Mouse (Mus musculus) kidney, adult 2 months (tissue): ENCODE results near the gene Tubb2b. TPM values are rescaled to one million over a fixed set of nuclear protein-coding genes. Genes with fewer than 3 reads are reported as not detected.
A peak's percentile ranks its signal among the peaks of the same experiment; 100 is the strongest.

Experiments used
- DNase-seq: peaks from one replicate; pipeline ENCODE4 v3.0.0; 2021
- H3K27ac ChIP-seq: fragments of 200-500 bp; 2 replicates; pipeline ENCODE4 v1.5.1; 2012; ENCODE audit warnings: low read depth, low read length, control low read depth, inconsistent platforms; ENCODE audit not compliant: insufficient read depth
- H3K27me3 ChIP-seq: fragments of 200-500 bp; replicated peaks from 2 replicates; pipeline ENCODE4 v1.6.1; 2012; ENCODE audit warnings: mild to moderate bottlenecking, moderate library complexity, low read length, inconsistent platforms; ENCODE audit not compliant: control insufficient read depth, insufficient read depth
- H3K36me3 ChIP-seq: fragments of 200-500 bp; 2 replicates; pipeline ENCODE4 v1.6.1; 2012; ENCODE audit warnings: mild to moderate bottlenecking, moderate library complexity, low read length, inconsistent platforms; ENCODE audit not compliant: control insufficient read depth, insufficient read depth
- H3K4me1 ChIP-seq: fragments of 200-500 bp; 2 replicates; pipeline ENCODE4 v1.6.1; 2011; ENCODE audit warnings: low read length; ENCODE audit not compliant: control insufficient read depth, insufficient read depth
- H3K4me3 ChIP-seq: fragments of 200-500 bp; 2 replicates; pipeline ENCODE4 v1.5.1; 2011; ENCODE audit warnings: mild to moderate bottlenecking, low read depth, low read length, control low read depth; ENCODE audit not compliant: insufficient read depth
- CTCF ChIP-seq: fragments of 200-500 bp; conservative IDR thresholded peaks from 2 replicates; pipeline ENCODE4 v1.5.1; 2011; ENCODE audit warnings: low read depth, mild to moderate bottlenecking, control low read depth, low read length, moderate library complexity, mixed read lengths; ENCODE audit not compliant: insufficient read depth, insufficient read length
- POLR2A ChIP-seq: fragments of 200-500 bp; IDR thresholded peaks from one replicate; pipeline ENCODE4 v1.6.1; 2011; ENCODE audit warnings: low read depth, low read length, control low read depth
- WGBS: fragments of 180-500 bp; shearing (Covaris S2); methylation state at CpG from one replicate; pipeline ENCODE4 v1.1.7; 2018; 5-methylcytosine and 5-hydroxymethylcytosine counted together
- polyA plus RNA-seq: library from polyadenylated mRNA; depleted of rRNA; stranded (reverse); fragments of >200 nt; gene quantifications from 2 replicates; pipeline ENCODE4 v1.2.3, GENCODE M21; 2012

The Tubb2b gene
- polyA plus RNA-seq, 1 experiment = 30.5 TPM

GRCm38 (mm10) chr13:34150271-34151027 is 20.2 kb upstream of the Tubb2b start:
- peaks cover 15% of the 10 kb centered on the region for H3K4me1 ChIP-seq
- WGBS = 40% methylated on average over 19 of the region's 19 CpGs
- no peak for TF ChIP-seq CTCF
- TF ChIP-seq POLR2A = no peak
- DNase-seq = no peak
- no peaks in the 10 kb centered on the region for H3K36me3 ChIP-seq
- no peaks in the 10 kb centered on the region for H3K27me3 ChIP-seq
- no peak overlapping the region for H3K27ac ChIP-seq
- H3K4me3 ChIP-seq = no peak overlapping the region

- no peaks in the 10 kb centered on the region for H3K27me3 ChIP-seq
- H3K36me3 ChIP-seq = no peaks in the 10 kb centered on the region
- no peak for DNase-seq
- WGBS = 86% methylated on average over 5 of the region's 5 CpGs
- H3K4me1 ChIP-seq = peaks cover 14% of the 10 kb centered on the region
- TF ChIP-seq CTCF = no peak
- no peak for TF ChIP-seq POLR2A
- H3K27ac ChIP-seq = no peak overlapping the region
- no peak overlapping the region for H3K4me3 ChIP-seq
These were observed 19.4 kb upstream of the Tubb2b start for GRCm38 (mm10) chr13:34149463-34150176.

GRCm38 (mm10) chr13:34148767-34149392 is 18.6 kb upstream of the Tubb2b start:
- Histone ChIP-seq H3K36me3 (no peaks in the 10 kb centered on the region), H3K4me1 (peaks cover 10% of the 10 kb centered on the region), H3K4me3 (peak overlapping the region; percentile 25), H3K27ac (no peak overlapping the region), H3K27me3 (no peaks in the 10 kb centered on the region)
- DNase-seq = peak; percentile 58
- 4% methylated on average over 23 of the region's 23 CpGs for WGBS
- TF ChIP-seq CTCF (no peak), POLR2A (no peak)

GRCm38 (mm10) chr13:34148181-34148580 is 17.9 kb upstream of the Tubb2b start:
- WGBS = 88% methylated on average over 3 of the region's 3 CpGs
- no peaks in the 10 kb centered on the region for H3K36me3 ChIP-seq
- DNase-seq = no peak

GRCm38 (mm10) chr13:34146916-34147315 is 16.6 kb upstream of the Tubb2b start:
- Histone ChIP-seq H3K4me3 (no peak overlapping the region), H3K4me1 (peaks cover 2% of the 10 kb centered on the region; the same call in 1 of the 2 replicates), H3K27ac (no peak overlapping the region), H3K27me3 (no peaks in the 10 kb centered on the region), H3K36me3 (no peaks in the 10 kb centered on the region)
- DNase-seq = no peak
- TF ChIP-seq CTCF (no peak), POLR2A (no peak)
- WGBS = 73% methylated on average over 3 of the region's 3 CpGs

More at GRCm38 (mm10) chr13:34148181-34148580, 17.9 kb upstream of the Tubb2b start:
- no peaks in the 10 kb centered on the region for H3K27me3 ChIP-seq
- H3K4me3 ChIP-seq = no peak overlapping the region
- H3K27ac ChIP-seq = no peak overlapping the region
- H3K4me1 ChIP-seq = peaks cover 7% of the 10 kb centered on the region; the same call in 1 of the 2 replicates
- no peak for TF ChIP-seq POLR2A
- no peak for TF ChIP-seq CTCF

GRCm38 (mm10) chr13:34143389-34143788 is 13.1 kb upstream of the Tubb2b start:
- WGBS = 60% methylated on average over 5 of the region's 5 CpGs
- Histone ChIP-seq H3K27ac (no peak overlapping the region), H3K4me1 (no peaks in the 10 kb centered on the region), H3K36me3 (no peaks in the 10 kb centered on the region), H3K27me3 (no peaks in the 10 kb centered on the region), H3K4me3 (no peak overlapping the region)
- no peak for DNase-seq
- no peak for TF ChIP-seq POLR2A
- TF ChIP-seq CTCF = no peak

GRCm38 (mm10) chr13:34136605-34137004 is 6.3 kb upstream of the Tubb2b start:
- no peak overlapping the region for H3K4me3 ChIP-seq
- no peaks in the 10 kb centered on the region for H3K4me1 ChIP-seq
- WGBS = 81% methylated on average over 7 of the region's 7 CpGs
- H3K36me3 ChIP-seq = no peaks in the 10 kb centered on the region
- TF ChIP-seq POLR2A (no peak), CTCF (no peak)
- H3K27ac ChIP-seq = no peak overlapping the region
- no peak for DNase-seq
- H3K27me3 ChIP-seq = no peaks in the 10 kb centered on the region
